Mouse (Mus musculus) limb, embryonic 14.5 days (tissue): ENCODE results near the gene Psd. TPM values are rescaled to one million over a fixed set of nuclear protein-coding genes. Genes with fewer than 3 reads are reported as not detected.
A peak's percentile ranks its signal among the peaks of the same experiment; 100 is the strongest.

Experiments used
- ATAC-seq: fragments of 200-750 bp; cut with Nextera tagmentation; 2 replicates; pipeline ENCODE4 v1.8.0; 2017; ENCODE audit warnings: low read depth, moderate number of reproducible peaks, moderate TSS enrichment; ENCODE audit not compliant: low FRiP score
- DNase-seq: peaks from one replicate; pipeline ENCODE4 v3.0.0-alpha.2; 2015; ENCODE audit warnings: low spot score
- H3K27ac ChIP-seq: fragments of 300-500 bp; sonication (generic); replicated peaks from 2 replicates; pipeline ENCODE4 v1.5.1; 2014; ENCODE audit warnings: low read depth, mild to moderate bottlenecking, low read length, moderate library complexity, mixed read lengths
- H3K27me3 ChIP-seq: fragments of 300-500 bp; sonication (generic); 2 replicates; pipeline ENCODE4 v1.6.1; 2014; ENCODE audit warnings: low read length, mixed read lengths; ENCODE audit not compliant: control insufficient read depth, insufficient read depth
- H3K36me3 ChIP-seq: fragments of 300-500 bp; sonication (generic); 2 replicates; pipeline ENCODE4 v1.6.1; 2014; ENCODE audit warnings: mild to moderate bottlenecking, low read length, moderate library complexity, mixed read lengths; ENCODE audit not compliant: control insufficient read depth, insufficient read depth
- H3K4me1 ChIP-seq: fragments of 300-500 bp; sonication (generic); 2 replicates; pipeline ENCODE4 v1.6.1; 2014; ENCODE audit warnings: antibody characterized with exemption, low read length, mixed read lengths; ENCODE audit not compliant: control insufficient read depth, insufficient read depth
- H3K4me2 ChIP-seq: fragments of 300-500 bp; sonication (generic); replicated peaks from 2 replicates; pipeline ENCODE4 v1.6.1; 2014; ENCODE audit warnings: low read depth, mild to moderate bottlenecking, low read length, moderate library complexity; ENCODE audit not compliant: severe bottlenecking
- H3K4me3 ChIP-seq: fragments of 300-500 bp; sonication (generic); replicated peaks from 2 replicates; pipeline ENCODE4 v1.5.1; 2014; ENCODE audit warnings: low read length
- H3K9ac ChIP-seq: fragments of 300-500 bp; sonication (generic); 2 replicates; pipeline ENCODE4 v1.6.1; 2014; ENCODE audit warnings: mild to moderate bottlenecking, low read depth, low read length, moderate library complexity; ENCODE audit not compliant: severe bottlenecking
- H3K9me3 ChIP-seq: fragments of 300-500 bp; sonication (generic); 2 replicates; pipeline ENCODE4 v1.6.1; 2016; ENCODE audit warnings: low read length; ENCODE audit not compliant: control insufficient read depth
- POLR2A ChIP-seq: fragments of 200-500 bp; IDR thresholded peaks from 2 replicates; pipeline ENCODE4 v1.8.0; 2012; ENCODE audit warnings: inconsistent platforms, mild to moderate bottlenecking, moderate library complexity, borderline replicate concordance; ENCODE audit not compliant: insufficient read depth, insufficient read length; ENCODE audit errors: extremely low read depth
- WGBS: fragments of 180-500 bp; shearing (Covaris S2); extraction: QIAGEN DNeasy Blood & Tissue Kit; methylation state at CpG from one replicate; pipeline ENCODE4 v1.1.7; 2014; 5-methylcytosine and 5-hydroxymethylcytosine counted together
- polyA plus RNA-seq, 2 experiments: library from polyadenylated mRNA; depleted of rRNA in 1 of 2; stranded (reverse) in 1 of 2; unstranded in 1 of 2; fragments of >200 nt; fragmentation: Nextera tagmentation in 1 of 2; extraction: Ambion mirVana in 1 of 2; gene quantifications; 2 replicates each; pipeline versions ENCODE4 v1.2.1 to v1.2.3; 2012 to 2014

The Psd gene
- polyA plus RNA-seq, 2 experiments = 5.5 to 7.8 TPM

DNA sequence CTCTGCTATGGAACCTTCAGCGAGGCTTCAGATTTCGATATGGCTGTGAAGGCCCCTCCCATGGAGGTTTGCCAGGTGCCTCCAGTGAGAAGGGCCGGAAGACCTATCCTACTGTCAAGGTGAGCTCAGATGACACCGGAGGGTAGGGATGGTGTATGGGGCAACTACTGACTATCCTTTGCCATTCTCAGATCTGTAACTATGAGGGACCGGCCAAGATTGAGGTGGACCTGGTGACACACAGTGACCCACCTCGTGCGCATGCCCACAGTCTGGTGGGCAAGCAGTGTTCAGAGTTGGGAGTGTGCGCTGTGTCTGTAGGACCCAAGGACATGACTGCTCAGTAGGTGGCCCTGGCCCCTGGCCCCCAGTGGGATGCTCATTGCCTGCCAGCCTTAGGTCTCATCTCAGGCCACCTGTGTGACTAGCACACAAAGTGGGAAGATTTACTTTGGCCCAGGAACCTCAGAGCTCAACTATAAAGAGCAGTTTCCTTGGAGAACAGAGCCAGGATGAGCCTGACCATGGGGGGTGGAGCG is 20.1 kb downstream of the Psd start:
- no peak for DNase-seq
- WGBS = 90% methylated on average over 9 of the region's 9 CpGs
- H3K27me3 ChIP-seq = peaks cover 7% of the 10 kb centered on the region; the same call in 1 of the 2 replicates
- H3K9me3 ChIP-seq = no peaks in the 10 kb centered on the region
- no peak overlapping the region for H3K9ac ChIP-seq
- peaks cover 29% of the 10 kb centered on the region for H3K36me3 ChIP-seq
- no peak overlapping the region for H3K27ac ChIP-seq
- no peak for ATAC-seq
- TF ChIP-seq POLR2A = no peak
- peaks cover 17% of the 10 kb centered on the region for H3K4me1 ChIP-seq
- H3K4me2 ChIP-seq = no peak overlapping the region
- no peak overlapping the region for H3K4me3 ChIP-seq

DNA sequence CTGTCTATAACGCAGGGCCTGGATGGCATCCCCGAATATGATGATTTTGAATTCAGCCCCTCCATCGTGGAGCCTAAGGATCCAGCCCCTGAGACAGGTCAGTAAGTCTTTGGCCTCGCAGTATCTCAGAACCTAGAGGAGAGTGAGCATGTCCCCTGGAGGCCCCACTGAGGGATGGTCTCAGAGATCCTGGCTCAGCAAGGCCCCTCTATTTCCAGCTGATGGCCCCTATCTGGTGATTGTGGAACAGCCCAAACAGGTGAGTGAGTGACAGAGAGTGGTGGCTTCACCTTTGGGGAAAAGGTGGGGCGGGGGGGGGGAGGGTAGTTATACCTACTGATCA is 20.7 kb downstream of the Psd start:
- DNase-seq (no peak), ATAC-seq (no peak)
- no peak for TF ChIP-seq POLR2A
- H3K4me2 ChIP-seq = peak overlapping the region; percentile 98
- WGBS = 56% methylated on average over 5 of the region's 5 CpGs
- H3K27me3 ChIP-seq = peaks cover 7% of the 10 kb centered on the region; the same call in 1 of the 2 replicates
- H3K27ac ChIP-seq = no peak overlapping the region
- peaks cover 23% of the 10 kb centered on the region for H3K36me3 ChIP-seq
- peaks cover 17% of the 10 kb centered on the region for H3K4me1 ChIP-seq
- peak overlapping the region; percentile 64 for H3K9ac ChIP-seq
- H3K4me3 ChIP-seq = peak overlapping the region; percentile 74
- H3K9me3 ChIP-seq = no peaks in the 10 kb centered on the region

- no peak overlapping the region for H3K27ac ChIP-seq
- H3K9me3 ChIP-seq = no peaks in the 10 kb centered on the region
- peak; percentile 81 for ATAC-seq
- peak; percentile 86 for DNase-seq
- TF ChIP-seq POLR2A = 0 out of 2 replicates have a peak, but pooled peaks have one; percentile 48
- 1% methylated on average over 38 of the region's 43 CpGs for WGBS
- peak overlapping the region; percentile 98 for H3K4me2 ChIP-seq
- H3K9ac ChIP-seq = peak overlapping the region; percentile 64
- peaks cover 7% of the 10 kb centered on the region; the same call in 1 of the 2 replicates for H3K27me3 ChIP-seq
- H3K36me3 ChIP-seq = peaks cover 17% of the 10 kb centered on the region
- H3K4me1 ChIP-seq = peaks cover 17% of the 10 kb centered on the region
- H3K4me3 ChIP-seq = peak overlapping the region; percentile 74
Measured at GRCm38 (mm10) chr19:46305432-46306267, 21.3 kb downstream of the Psd start.

GRCm38 (mm10) chr19:46304908-46305333 is 22.0 kb downstream of the Psd start:
- Histone ChIP-seq H3K36me3 (peaks cover 10% of the 10 kb centered on the region), H3K9ac (peak overlapping the region; percentile 64), H3K27me3 (peaks cover 7% of the 10 kb centered on the region; the same call in 1 of the 2 replicates), H3K9me3 (no peaks in the 10 kb centered on the region), H3K27ac (0 out of 2 replicates have a peak overlapping the region, but pooled peaks have one; percentile 67), H3K4me3 (peak overlapping the region; percentile 74), H3K4me2 (peak overlapping the region; percentile 98), H3K4me1 (peaks cover 17% of the 10 kb centered on the region)
- ATAC-seq (peak; percentile 13; the same call in 1 of the 2 replicates), DNase-seq (no peak)
- under 1% methylated on average over 34 of the region's 34 CpGs for WGBS
- no peak for TF ChIP-seq POLR2A

GRCm38 (mm10) chr19:46304216-46304841 is 22.6 kb downstream of the Psd start, which contains the start of gene Nfkb2:
Gene Nfkb2, plus strand, starts transcription at chr19:46304320.
- WGBS = under 1% methylated on average over 39 of the region's 39 CpGs
- peaks cover 7% of the 10 kb centered on the region; the same call in 1 of the 2 replicates for H3K27me3 ChIP-seq
- ATAC-seq (peak; percentile 89), DNase-seq (peak; percentile 86)
- no peaks in the 10 kb centered on the region for H3K9me3 ChIP-seq
- peak within 1 kb of the TSS; percentile 98 for H3K4me2 ChIP-seq
- H3K36me3 ChIP-seq = peaks cover 5% of the 10 kb centered on the region
- peaks cover 17% of the 10 kb centered on the region for H3K4me1 ChIP-seq
- TF ChIP-seq POLR2A = no peak
- peak within 1 kb of the TSS; percentile 64 for H3K9ac ChIP-seq
- peak within 1 kb of the TSS; percentile 74 for H3K4me3 ChIP-seq
- peak within 1 kb of the TSS; percentile 67 for H3K27ac ChIP-seq
